Mouse (Mus musculus): Measurements from ENCODE around the gene Fkbpl.
A peak's percentile ranks its signal among the peaks of the same experiment; 100 is the strongest.

The Fkbpl gene

GRCm38 (mm10) chr17:34627093-34627942, 17.2 kb upstream of the Fkbpl start:
- DNase-seq (ENCODE audit: low spot score), result peak; percentile 83

- DNase-seq (ENCODE audit: low spot score), result no peak
Observed at GRCm38 (mm10) chr17:34627943-34628643, 16.5 kb upstream of the Fkbpl start, which contains the start of gene Ppt2. Gene Ppt2 (minus strand): TSS chr17:34628510.

GRCm38 (mm10) chr17:34628644-34628967, 16.0 kb upstream of the Fkbpl start:
- no peak for DNase-seq (ENCODE audit: low spot score)

- DNase-seq (ENCODE audit: low spot score), result no peak
Observed at GRCm38 (mm10) chr17:34629221-34629751, 15.3 kb upstream of the Fkbpl start, which contains the start of gene Prrt1. Gene Prrt1 (plus strand): TSS chr17:34629533.

- no peak for DNase-seq (ENCODE audit: low spot score)
Observed at GRCm38 (mm10) chr17:34629796-34630603, 14.6 kb upstream of the Fkbpl start.

- no peak for DNase-seq (ENCODE audit: low spot score)
Observed at GRCm38 (mm10) chr17:34630761-34631301, 13.7 kb upstream of the Fkbpl start.

- DNase-seq (ENCODE audit: low spot score), result no peak
Observed at GRCm38 (mm10) chr17:34631647-34632046, 12.9 kb upstream of the Fkbpl start.

GRCm38 (mm10) chr17:34632261-34632691, 12.3 kb upstream of the Fkbpl start:
- DNase-seq (ENCODE audit: low spot score), result peak; percentile 81

GRCm38 (mm10) chr17:34635671-34636070, 8.9 kb upstream of the Fkbpl start:
- DNase-seq (ENCODE audit: low spot score), result no peak

- DNase-seq (ENCODE audit: low spot score), result no peak
Observed at GRCm38 (mm10) chr17:34637459-34637858, 7.1 kb upstream of the Fkbpl start.

GRCm38 (mm10) chr17:34639461-34640255, 4.9 kb upstream of the Fkbpl start:
- no peak for DNase-seq (ENCODE audit: low spot score)

- no peak for DNase-seq (ENCODE audit: low spot score)
Observed at GRCm38 (mm10) chr17:34640778-34641601, 3.6 kb upstream of the Fkbpl start.

GRCm38 (mm10) chr17:34641945-34642344, 2.6 kb upstream of the Fkbpl start:
- DNase-seq (ENCODE audit: low spot score), result no peak

- DNase-seq (ENCODE audit: low spot score), result no peak
Observed at GRCm38 (mm10) chr17:34643379-34643778, 1.2 kb upstream of the Fkbpl start.

GRCm38 (mm10) chr17:34643944-34644343, 620 bp upstream of the Fkbpl start:
- no peak for DNase-seq (ENCODE audit: low spot score)

- DNase-seq (ENCODE audit: low spot score), result no peak
Observed at GRCm38 (mm10) chr17:34645256-34645829, 779 bp downstream of the Fkbpl start.

GRCm38 (mm10) chr17:34645831-34646511, 1.4 kb downstream of the Fkbpl start:
- DNase-seq (ENCODE audit: low spot score), result no peak

- DNase-seq (ENCODE audit: low spot score), result peak; percentile 97
Observed at GRCm38 (mm10) chr17:34646906-34647787, 2.6 kb downstream of the Fkbpl start, which contains the start of gene Atf6b. Gene Atf6b (plus strand): TSS chr17:34647146.

Data from left cerebral cortex, adult 11 months (tissue).